Mouse (Mus musculus): Measurements from ENCODE around the gene Cadps2.

DNA sequence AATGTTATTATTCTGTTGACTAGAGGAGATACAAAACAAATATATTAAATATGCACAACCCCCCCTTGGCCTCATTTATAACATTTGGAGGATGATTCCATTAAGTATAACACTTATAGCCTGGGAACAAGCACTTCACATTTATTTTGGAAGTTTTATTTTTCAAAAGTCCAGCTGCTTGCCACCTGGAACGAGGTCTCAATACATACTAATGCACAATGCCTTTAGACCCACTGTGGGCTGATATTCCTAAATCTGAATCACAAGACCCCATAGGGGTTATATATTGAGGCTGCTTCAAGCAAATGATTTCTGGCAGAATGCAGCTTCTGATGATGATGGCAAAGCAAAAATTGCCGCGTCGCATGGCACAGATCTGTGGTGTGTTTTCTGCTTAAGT lies 565.7 kb downstream of the Cadps2 start:
- no peak for TF ChIP-seq CTCF (IDR thresholded peaks at IDR 0.05; ENCODE audit: borderline replicate concordance, insufficient read depth, low read depth, low read length)
- no peak for TF ChIP-seq POLR2A (IDR thresholded peaks at IDR 0.05; ENCODE audit: borderline replicate concordance, insufficient read depth, low read length)

Data from cerebellum, adult 2 months (tissue).